ENCODE assay signal across 22 mouse cellular contexts in genomic region chr4:149330495-149330894, GRCm38 (mm10). TPM values are rescaled to one million over a fixed set of nuclear protein-coding genes. Genes with fewer than 3 reads are reported as not detected.
DNase-seq lines count a peak whose midpoint lies in the region; ATAC-seq and TF ChIP-seq lines count a peak whose summit lies in the region.
"Had no signal": no experiment of that assay in that cellular context is flagged by ENCODE, and none has a peak within 500 bp of the region (broad histone marks: within the 10 kb centered on the region; RNA-seq: fewer than 3 reads in every experiment).

No protein-coding gene starts in this region.

- H3K36me3 ChIP-seq in midbrain, postnatal 0 days (ENCODE audit: insufficient read depth, low read length) = peaks cover 67% of the 10 kb centered on the region
- peaks cover 40% of the 10 kb centered on the region for H3K36me3 ChIP-seq in midbrain, embryonic 15.5 days (replicated peaks)

- H3K9ac ChIP-seq in midbrain, postnatal 0 days (replicated peaks; ENCODE audit: low read length, poor library complexity, severe bottlenecking) = no peak overlapping the region
- H3K9ac ChIP-seq in midbrain, embryonic 15.5 days = no peak overlapping the region
- H3K9ac ChIP-seq: heart, embryonic 12.5 days; hindbrain, embryonic 13.5 days; liver, embryonic 13.5 days had no signal

- H3K4me2 ChIP-seq in midbrain, postnatal 0 days (ENCODE audit: low read depth, low read length, poor library complexity, severe bottlenecking) = no peak overlapping the region
- H3K4me2 ChIP-seq in midbrain, embryonic 15.5 days = no peak overlapping the region
- H3K4me2 ChIP-seq: embryonic facial prominence, embryonic 13.5 days; heart, embryonic 12.5 days; hindbrain, embryonic 13.5 days; liver, embryonic 13.5 days had no signal

- TF ChIP-seq CTCF in gastrocnemius, adult 2 months (IDR thresholded peaks at IDR 0.05) = peak; percentile 26; the same call in 1 of the 2 replicates
- TF ChIP-seq CTCF in left cerebral cortex, adult 2 months (IDR thresholded peaks at IDR 0.05) = peak; percentile 27
- TF ChIP-seq CTCF in midbrain, postnatal 0 days (IDR thresholded peaks at IDR 0.05) = peak; percentile 30

- DNase-seq in gastrocnemius, adult 2 months = no peak
- DNase-seq in gastrocnemius, postnatal 36 days = no peak
- no peak for DNase-seq in left cerebral cortex, adult 2 months (ENCODE audit: extremely low spot score in 1 of 2, low spot score in 2 of 2)
- no peak for DNase-seq in left cerebral cortex, adult 18-20 months (ENCODE audit: low spot score in 2 of 2)
- no peak for DNase-seq in midbrain, postnatal 0 days (ENCODE audit: low spot score)
- DNase-seq in ovary, postnatal 36 days (ENCODE audit: low spot score) = no peak
- no peak for DNase-seq in yolk sac, embryonic 10.5 days (ENCODE audit: low spot score)
- DNase-seq: adrenal gland, adult 2 months; cerebellum, adult 9-11 months; heart, postnatal 14 days; kidney, postnatal 10 days; left cerebral cortex, postnatal 4 days; liver, embryonic 13.5 days; lung, postnatal 4 days; retina, postnatal 1 day; right cerebral cortex, postnatal 4 days; thymus, postnatal 25 days had no signal

- intact Hi-C loops in gastrocnemius, adult 2 months (cut with DNase I) = no loop called here
- intact Hi-C loops in gastrocnemius, postnatal 36 days (cut with DNase I) = no loop called here
- intact Hi-C loops in left cerebral cortex, adult 2 months (cut with DNase I) = no loop called here

- H3K4me1 ChIP-seq in midbrain, postnatal 0 days (ENCODE audit: insufficient read depth, low read length) = no peaks in the 10 kb centered on the region
- no peaks in the 10 kb centered on the region for H3K4me1 ChIP-seq in midbrain, embryonic 15.5 days
- H3K4me1 ChIP-seq: embryonic facial prominence, embryonic 13.5 days; hindbrain, embryonic 13.5 days; liver, embryonic 13.5 days had no signal

- H3K27me3 ChIP-seq in midbrain, postnatal 0 days (ENCODE audit: insufficient read depth, low read length) = no peaks in the 10 kb centered on the region
- H3K27me3 ChIP-seq in midbrain, embryonic 15.5 days (replicated peaks) = no peaks in the 10 kb centered on the region
- H3K27me3 ChIP-seq: embryonic facial prominence, embryonic 13.5 days; heart, embryonic 12.5 days; hindbrain, embryonic 13.5 days; liver, embryonic 13.5 days had no signal

- H3K9me3 ChIP-seq in midbrain, postnatal 0 days (ENCODE audit: low read length) = no peaks in the 10 kb centered on the region
- no peaks in the 10 kb centered on the region for H3K9me3 ChIP-seq in midbrain, embryonic 15.5 days
- H3K9me3 ChIP-seq: embryonic facial prominence, embryonic 13.5 days; heart, embryonic 12.5 days; hindbrain, embryonic 13.5 days; liver, embryonic 13.5 days had no signal

- H3K4me3 ChIP-seq in gastrocnemius, adult 2 months = no peak overlapping the region
- H3K4me3 ChIP-seq in left cerebral cortex, adult 2 months = no peak overlapping the region
- H3K4me3 ChIP-seq in midbrain, postnatal 0 days (ENCODE audit: low read depth, low read length) = no peak overlapping the region
- H3K4me3 ChIP-seq in midbrain, embryonic 15.5 days = no peak overlapping the region
- H3K4me3 ChIP-seq: embryonic facial prominence, embryonic 13.5 days; heart, embryonic 12.5 days; hindbrain, embryonic 13.5 days; liver, embryonic 13.5 days had no signal

- 94% methylated on average over 5 of the region's 5 CpGs for WGBS in midbrain, postnatal 0 days
- 94% methylated on average over 5 of the region's 5 CpGs for WGBS in midbrain, embryonic 15.5 days

- ATAC-seq in midbrain, postnatal 0 days (ENCODE audit: low FRiP score) = no peak
- ATAC-seq in midbrain, embryonic 15.5 days (replicated peaks) = no peak
- ATAC-seq: forebrain, embryonic 16.5 days had no signal

- no peak overlapping the region for H3K27ac ChIP-seq in gastrocnemius, adult 2 months
- H3K27ac ChIP-seq in left cerebral cortex, adult 2 months = no peak overlapping the region
- no peak overlapping the region for H3K27ac ChIP-seq in midbrain, postnatal 0 days (ENCODE audit: low read depth, low read length)
- no peak overlapping the region for H3K27ac ChIP-seq in midbrain, embryonic 15.5 days
- H3K27ac ChIP-seq: embryonic facial prominence, embryonic 13.5 days; hindbrain, embryonic 13.5 days; liver, embryonic 13.5 days had no signal

RNA-seq across cellular contexts. Expression of gene Kif1b, which starts 23.0 kb away (rescaled TPM):
- total RNA-seq in gastrocnemius, adult 2 months (2021) = 100 to 1,000 TPM; 256 to 358 TPM
- 100 to 1,000 TPM; 259 to 283 TPM for total RNA-seq in gastrocnemius, postnatal 36 days (2021)
- total RNA-seq in left cerebral cortex, adult 2 months (2021) = 100 to 1,000 TPM; 444 to 487 TPM
- 100 to 1,000 TPM; 429 to 451 TPM for total RNA-seq in left cerebral cortex, adult 18-20 months (2021)
- total RNA-seq in midbrain, postnatal 0 days (2014; rRNA removed) = 308 and 425 TPM in 2 replicates
- polyA plus RNA-seq in midbrain, postnatal 0 days (2015; fragmentation: Nextera tagmentation; extraction: Ambion mirVana) = 183 and 215 TPM in 2 replicates
- 147 and 154 TPM in 2 replicates for polyA plus RNA-seq in midbrain, embryonic 15.5 days (2015; fragmentation: Nextera tagmentation; extraction: Ambion mirVana)
